Mouse (Mus musculus): ENCODE measurements around the gene Olfr437. TPM values are rescaled to one million over a fixed set of nuclear protein-coding genes. Genes with fewer than 3 reads are reported as not detected.
"Not testable (repeated sequence)": the region's sequence is repeated elsewhere in the genome, so short reads cannot be mapped to it uniquely, and the experiment has no call there.

The Olfr437 gene
- not detected in 2 replicates for polyA plus RNA-seq (2015; fragmentation: Nextera tagmentation; extraction: Ambion mirVana)

GRCm38 (mm10) chr6:43162982-43163381, at the start of gene Olfr437:
Olfr437 (plus strand) TSS chr6:43163282.
- H3K9me3 ChIP-seq (replicated peaks), result no peaks in the 10 kb centered on the region
- no peaks in the 10 kb centered on the region for H3K36me3 ChIP-seq
- WGBS, result 72% methylated on average over 3 of the region's 3 CpGs
- no peaks in the 10 kb centered on the region for H3K4me1 ChIP-seq
- H3K27me3 ChIP-seq, result no peaks in the 10 kb centered on the region
- no peak within 1 kb of the TSS for H3K4me2 ChIP-seq
- ATAC-seq (replicated peaks; ENCODE audit: low FRiP score), result no peak
- H3K4me3 ChIP-seq (replicated peaks), result no peak within 1 kb of the TSS
- H3K9ac ChIP-seq, result no peak within 1 kb of the TSS
- H3K27ac ChIP-seq, result no peak within 1 kb of the TSS

GRCm38 (mm10) chr6:43146267-43146666, 16.8 kb upstream of the Olfr437 start, which contains the start of gene Olfr237-ps1:
Olfr237-ps1 (plus strand) TSS chr6:43146567.
- not testable (repeated sequence) for H3K4me1 ChIP-seq; ATAC-seq (replicated peaks; ENCODE audit: low FRiP score); H3K4me3 ChIP-seq (replicated peaks); H3K9ac ChIP-seq; H3K4me2 ChIP-seq; H3K9me3 ChIP-seq (replicated peaks); H3K27ac ChIP-seq; H3K27me3 ChIP-seq; H3K36me3 ChIP-seq
- WGBS, result 80% methylated on average over 2 of the region's 2 CpGs

DNA sequence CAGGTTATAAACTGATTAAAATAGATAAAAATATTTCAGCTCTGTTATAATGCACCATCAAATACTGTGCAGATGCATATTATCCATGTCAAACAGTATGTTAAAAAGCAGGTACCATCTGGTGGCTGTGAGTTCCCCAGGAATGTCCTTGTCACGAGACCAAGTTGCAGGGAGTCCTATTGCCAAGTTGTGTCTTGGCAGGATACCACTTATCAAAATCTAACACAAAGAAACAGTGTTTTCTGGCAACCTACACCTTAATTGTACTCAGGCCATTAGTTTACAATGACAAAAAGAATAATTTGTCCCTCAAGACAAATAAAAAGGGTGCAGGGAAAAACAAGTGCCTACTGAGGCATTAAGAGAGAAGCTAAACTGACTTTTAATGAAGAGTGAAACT, 3.6 kb upstream of the Olfr437 start:
- no peaks in the 10 kb centered on the region for H3K9me3 ChIP-seq (replicated peaks)
- H3K27ac ChIP-seq, result no peak overlapping the region
- H3K9ac ChIP-seq, result no peak overlapping the region
- H3K4me2 ChIP-seq, result no peak overlapping the region
- H3K27me3 ChIP-seq, result no peaks in the 10 kb centered on the region
- WGBS, result 74% methylated on average over 1 of the region's 1 CpGs
- H3K36me3 ChIP-seq, result no peaks in the 10 kb centered on the region
- no peaks in the 10 kb centered on the region for H3K4me1 ChIP-seq
- ATAC-seq (replicated peaks; ENCODE audit: low FRiP score), result no peak
- no peak overlapping the region for H3K4me3 ChIP-seq (replicated peaks)

DNA sequence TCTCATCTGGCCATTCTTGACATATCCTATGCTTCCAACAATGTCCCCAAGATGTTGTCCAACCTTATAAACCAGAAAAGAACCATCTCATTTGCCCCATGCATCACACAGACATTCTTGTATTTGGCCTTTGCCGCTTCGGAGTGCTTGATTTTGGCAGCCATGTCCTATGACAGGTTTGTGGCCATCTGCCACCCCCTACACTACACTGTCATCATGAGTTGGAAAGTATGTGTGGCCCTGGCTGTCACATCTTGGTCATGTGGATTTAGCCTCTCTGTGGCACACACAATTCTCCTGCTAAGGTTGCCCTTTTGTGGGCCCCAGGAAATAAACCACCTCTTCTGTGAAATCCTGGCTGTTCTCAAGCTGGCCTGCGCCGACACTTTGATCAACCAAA, 4.2 kb downstream of the Olfr437 start:
- Histone ChIP-seq H3K9ac (no peak overlapping the region), H3K4me1 (no peaks in the 10 kb centered on the region), H3K4me2 (no peak overlapping the region), H3K9me3 (replicated peaks) (no peaks in the 10 kb centered on the region), H3K4me3 (replicated peaks) (no peak overlapping the region), H3K27me3 (no peaks in the 10 kb centered on the region), H3K36me3 (no peaks in the 10 kb centered on the region), H3K27ac (no peak overlapping the region)
- 94% methylated on average over 4 of the region's 4 CpGs for WGBS
- no peak for ATAC-seq (replicated peaks; ENCODE audit: low FRiP score)

GRCm38 (mm10) chr6:43171840-43172239, 8.8 kb downstream of the Olfr437 start, which contains the start of gene Olfr13:
Olfr13 (plus strand) TSS chr6:43172140.
- ATAC-seq (replicated peaks; ENCODE audit: low FRiP score), result no peak
- Histone ChIP-seq H3K36me3 (no peaks in the 10 kb centered on the region), H3K4me3 (replicated peaks) (no peak within 1 kb of the TSS), H3K9ac (no peak within 1 kb of the TSS), H3K9me3 (replicated peaks) (no peaks in the 10 kb centered on the region), H3K27ac (no peak within 1 kb of the TSS), H3K4me2 (no peak within 1 kb of the TSS), H3K27me3 (no peaks in the 10 kb centered on the region), H3K4me1 (no peaks in the 10 kb centered on the region)
- 57% methylated on average over 4 of the region's 4 CpGs for WGBS

- no peak overlapping the region for H3K9ac ChIP-seq
- H3K36me3 ChIP-seq, result no peaks in the 10 kb centered on the region
- no peak overlapping the region for H3K4me3 ChIP-seq (replicated peaks)
- H3K4me1 ChIP-seq, result no peaks in the 10 kb centered on the region
- no peak overlapping the region for H3K4me2 ChIP-seq
- no peak overlapping the region for H3K27ac ChIP-seq
- 73% methylated on average over 1 of the region's 1 CpGs for WGBS
- H3K27me3 ChIP-seq, result no peaks in the 10 kb centered on the region
- no peaks in the 10 kb centered on the region for H3K9me3 ChIP-seq (replicated peaks)
- ATAC-seq (replicated peaks; ENCODE audit: low FRiP score), result no peak
Observed at GRCm38 (mm10) chr6:43178129-43178528, 15.0 kb downstream of the Olfr437 start.

GRCm38 (mm10) chr6:43178584-43179501, 15.8 kb downstream of the Olfr437 start:
- no peak overlapping the region for H3K9ac ChIP-seq
- H3K4me1 ChIP-seq, result no peaks in the 10 kb centered on the region
- H3K36me3 ChIP-seq, result no peaks in the 10 kb centered on the region
- WGBS, result 69% methylated on average over 6 of the region's 6 CpGs
- ATAC-seq (replicated peaks; ENCODE audit: low FRiP score), result no peak
- H3K27me3 ChIP-seq, result no peaks in the 10 kb centered on the region
- H3K27ac ChIP-seq, result no peak overlapping the region
- no peaks in the 10 kb centered on the region for H3K9me3 ChIP-seq (replicated peaks)
- no peak overlapping the region for H3K4me2 ChIP-seq
- no peak overlapping the region for H3K4me3 ChIP-seq (replicated peaks)

DNA sequence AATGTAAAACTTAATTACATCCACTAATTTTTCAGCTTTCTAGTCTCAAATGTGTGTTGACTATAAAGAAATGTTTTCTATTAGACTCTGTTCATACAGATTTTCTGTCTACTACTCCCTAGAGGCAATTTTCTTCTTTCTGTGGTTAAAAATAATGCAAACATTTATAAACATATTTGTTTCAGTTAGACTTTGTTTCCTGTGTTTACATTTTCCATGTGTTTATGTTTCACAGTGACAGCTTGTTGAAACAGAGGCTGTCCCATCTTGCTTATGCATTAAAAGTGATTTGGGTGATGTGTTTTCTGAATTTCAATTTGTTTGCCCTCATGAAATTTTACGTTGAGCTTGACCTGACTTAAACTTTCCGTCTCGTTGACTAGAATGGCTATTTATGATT, 27.9 kb downstream of the Olfr437 start:
- no peaks in the 10 kb centered on the region for H3K9me3 ChIP-seq (replicated peaks)
- no peak for ATAC-seq (replicated peaks; ENCODE audit: low FRiP score)
- H3K4me1 ChIP-seq, result no peaks in the 10 kb centered on the region
- H3K36me3 ChIP-seq, result no peaks in the 10 kb centered on the region
- no peak overlapping the region for H3K4me3 ChIP-seq (replicated peaks)
- H3K27me3 ChIP-seq, result no peaks in the 10 kb centered on the region
- no peak overlapping the region for H3K9ac ChIP-seq
- no peak overlapping the region for H3K4me2 ChIP-seq
- H3K27ac ChIP-seq, result no peak overlapping the region
- WGBS, result 69% methylated on average over 3 of the region's 3 CpGs

- Histone ChIP-seq H3K4me3 (replicated peaks) (no peak within 1 kb of the TSS), H3K36me3 (no peaks in the 10 kb centered on the region), H3K9ac (no peak within 1 kb of the TSS), H3K9me3 (replicated peaks) (no peaks in the 10 kb centered on the region), H3K4me2 (no peak within 1 kb of the TSS), H3K27me3 (no peaks in the 10 kb centered on the region), H3K4me1 (no peaks in the 10 kb centered on the region), H3K27ac (no peak within 1 kb of the TSS)
- no peak for ATAC-seq (replicated peaks; ENCODE audit: low FRiP score)
Observed at GRCm38 (mm10) chr6:43196781-43197180, 33.7 kb downstream of the Olfr437 start, which contains the start of gene Olfr435. Olfr435 (plus strand) TSS chr6:43197146.

- 68% methylated on average over 3 of the region's 3 CpGs for WGBS
- no peaks in the 10 kb centered on the region for H3K36me3 ChIP-seq
- H3K4me2 ChIP-seq, result no peak overlapping the region
- H3K27ac ChIP-seq, result no peak overlapping the region
- ATAC-seq (replicated peaks; ENCODE audit: low FRiP score), result no peak
- H3K9ac ChIP-seq, result no peak overlapping the region
- H3K4me3 ChIP-seq (replicated peaks), result no peak overlapping the region
- no peaks in the 10 kb centered on the region for H3K27me3 ChIP-seq
- H3K9me3 ChIP-seq (replicated peaks), result no peaks in the 10 kb centered on the region
- no peaks in the 10 kb centered on the region for H3K4me1 ChIP-seq
Observed at GRCm38 (mm10) chr6:43198094-43198493, 35.0 kb downstream of the Olfr437 start.

DNA sequence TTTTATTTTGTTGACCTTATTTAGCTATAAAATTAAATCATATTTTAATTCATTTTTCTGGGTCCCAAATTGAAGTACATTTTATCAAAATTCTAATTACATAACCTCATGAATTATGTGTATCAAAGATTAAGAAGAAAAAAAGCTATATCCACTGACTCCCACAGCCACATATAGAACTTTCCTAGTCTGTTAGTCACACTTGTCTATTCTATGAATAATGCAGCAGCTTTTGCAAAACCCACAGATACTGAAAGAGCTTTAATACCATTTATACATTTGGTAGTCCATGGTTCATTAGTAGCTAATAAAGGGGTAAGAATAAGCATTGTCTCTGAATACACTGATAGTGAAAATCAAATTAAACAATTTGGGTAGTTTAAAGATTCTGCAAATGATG, 39.7 kb downstream of the Olfr437 start:
- H3K4me2 ChIP-seq, result no peak overlapping the region
- no peak overlapping the region for H3K4me3 ChIP-seq (replicated peaks)
- H3K27ac ChIP-seq, result no peak overlapping the region
- H3K36me3 ChIP-seq, result no peaks in the 10 kb centered on the region
- no peaks in the 10 kb centered on the region for H3K9me3 ChIP-seq (replicated peaks)
- no peaks in the 10 kb centered on the region for H3K4me1 ChIP-seq
- no peak for ATAC-seq (replicated peaks; ENCODE audit: low FRiP score)
- H3K9ac ChIP-seq, result no peak overlapping the region
- H3K27me3 ChIP-seq, result no peaks in the 10 kb centered on the region

GRCm38 (mm10) chr6:43205355-43205754, 42.3 kb downstream of the Olfr437 start:
- H3K4me2 ChIP-seq, result no peak overlapping the region
- no peak for ATAC-seq (replicated peaks; ENCODE audit: low FRiP score)

DNA sequence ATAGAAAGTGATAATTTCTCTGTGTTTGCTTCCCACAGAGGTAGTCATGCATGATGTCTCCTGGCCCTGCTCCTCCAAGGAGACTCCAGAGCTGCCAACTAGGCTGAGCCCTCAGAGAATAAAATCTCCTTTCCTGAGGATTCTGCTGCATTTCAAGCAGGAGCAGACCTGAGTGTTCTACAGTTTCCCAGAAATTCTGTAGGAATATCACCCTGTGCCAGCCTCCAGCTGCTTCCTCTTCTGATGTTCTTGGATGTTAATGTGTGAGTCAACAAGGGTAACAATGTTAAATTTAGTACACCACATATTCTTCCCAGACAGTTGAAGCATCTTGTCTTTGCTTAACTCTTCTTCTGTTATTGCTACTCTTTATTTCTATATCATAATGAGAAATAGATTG, 49.8 kb downstream of the Olfr437 start, which contains the start of gene Olfr434:
Gene Olfr434 (plus strand): TSS at position 149 of the 400 bp plus-strand sequence.
- not testable (repeated sequence) for H3K36me3 ChIP-seq; H3K4me2 ChIP-seq; H3K9me3 ChIP-seq (replicated peaks); H3K4me3 ChIP-seq (replicated peaks); ATAC-seq (replicated peaks; ENCODE audit: low FRiP score); H3K4me1 ChIP-seq; H3K9ac ChIP-seq; H3K27me3 ChIP-seq; H3K27ac ChIP-seq

More at GRCm38 (mm10) chr6:43205355-43205754, 42.3 kb downstream of the Olfr437 start:
- 33% methylated on average over 2 of the region's 2 CpGs for WGBS
- no peak overlapping the region for H3K27ac ChIP-seq
- no peak overlapping the region for H3K9ac ChIP-seq
- H3K9me3 ChIP-seq (replicated peaks), result no peaks in the 10 kb centered on the region
- H3K4me3 ChIP-seq (replicated peaks), result no peak overlapping the region
- H3K27me3 ChIP-seq, result no peaks in the 10 kb centered on the region
- H3K36me3 ChIP-seq, result no peaks in the 10 kb centered on the region
- H3K4me1 ChIP-seq, result no peaks in the 10 kb centered on the region
